Mouse (Mus musculus): ENCODE data around the gene Rnf11.

DNA sequence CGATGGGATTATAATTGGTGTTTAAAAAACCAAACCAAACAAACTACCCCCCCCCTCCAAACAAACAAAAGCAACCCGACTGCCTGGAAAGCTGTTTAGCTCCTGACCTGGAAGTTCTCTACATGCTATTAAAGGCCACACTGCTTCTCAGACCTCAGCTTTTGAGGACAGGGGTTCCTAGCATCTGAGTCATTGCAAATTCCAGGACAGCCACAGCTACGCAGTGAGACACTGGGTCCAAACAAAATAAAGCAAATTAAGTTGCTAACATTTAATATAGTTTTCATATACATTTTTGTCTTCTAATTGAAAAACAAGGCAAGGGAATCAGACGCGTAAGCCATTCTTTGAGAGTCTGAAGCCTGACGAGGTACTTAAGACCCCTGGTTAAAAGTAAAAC is 40.1 kb downstream of the Rnf11 start:
- TF ChIP-seq EP300 (optimal IDR thresholded peaks at IDR 0.05), result no peak
- TF ChIP-seq CTCF (IDR thresholded peaks at IDR 0.05; ENCODE audit: low read depth), result no peak

All from stomach, postnatal 0 days (tissue).